Mouse (Mus musculus) ES-E14 (cell line): ENCODE data around the gene Stx8. TPM values are rescaled to one million over a fixed set of nuclear protein-coding genes. Genes with fewer than 3 reads are reported as not detected.

Source experiments
- DNase-seq: peaks from one replicate; pipeline ENCODE4 v3.0.0-alpha.2; 2013; ENCODE audit warnings: low read depth, low spot score
- H3K27ac ChIP-seq: 2 replicates; pipeline ENCODE4 v1.5.1; 2012; ENCODE audit warnings: low read depth, mild to moderate bottlenecking, low read length, moderate library complexity, mixed read lengths; ENCODE audit not compliant: poor library complexity, insufficient read depth, severe bottlenecking
- H3K36me3 ChIP-seq: 2 replicates; pipeline ENCODE4 v1.6.1; 2012; ENCODE audit warnings: mild to moderate bottlenecking, low read length, moderate library complexity, mixed read lengths; ENCODE audit not compliant: control insufficient read depth, poor library complexity, insufficient read depth, severe bottlenecking
- H3K4me1 ChIP-seq, 2 experiments: fragments of 150-350 bp in 1 of 2; sonication (generic) in 1 of 2; 2 replicates each; pipeline ENCODE4 v1.6.1; 2012; ENCODE audit warnings: low read length in 2 of 2, mild to moderate bottlenecking in 1 of 2, mixed read lengths in 1 of 2; ENCODE audit not compliant: control insufficient read depth in 2 of 2, insufficient read depth in 2 of 2, poor library complexity in 1 of 2
- H3K4me3 ChIP-seq, 2 experiments: fragments of 150-350 bp in 1 of 2; sonication (generic) in 1 of 2; 2 replicates each; pipeline ENCODE4 v1.5.1; 2012; ENCODE audit warnings: low read length in 2 of 2, low read depth in 1 of 2, mild to moderate bottlenecking in 1 of 2, mixed read lengths in 1 of 2; ENCODE audit not compliant: insufficient read depth in 1 of 2, poor library complexity in 1 of 2, severe bottlenecking in 1 of 2
- H3K9ac ChIP-seq: 2 replicates; pipeline ENCODE4 v1.6.1; 2012; ENCODE audit warnings: low read depth, mild to moderate bottlenecking, low read length, mixed read lengths; ENCODE audit not compliant: poor library complexity, insufficient read depth, severe bottlenecking
- H3K9me3 ChIP-seq: fragments of 150-350 bp; sonication (generic); 2 replicates; pipeline ENCODE4 v1.6.1; 2012; ENCODE audit warnings: low read depth, mild to moderate bottlenecking, low read length; ENCODE audit not compliant: control insufficient read depth, insufficient read depth
- CHD2 ChIP-seq: IDR thresholded peaks from 2 replicates; pipeline ENCODE4 v1.6.1; 2014; ENCODE audit warnings: mild to moderate bottlenecking, low read depth, low read length, inconsistent platforms
- HCFC1 ChIP-seq: IDR thresholded peaks from 2 replicates; pipeline ENCODE4 v1.6.1; 2012; ENCODE audit warnings: low read length, inconsistent platforms, borderline replicate concordance; ENCODE audit not compliant: insufficient read depth
- MAFK ChIP-seq: IDR thresholded peaks from 2 replicates; pipeline ENCODE4 v1.6.1; 2014; ENCODE audit warnings: mild to moderate bottlenecking, low read depth, low read length, inconsistent platforms; ENCODE audit not compliant: insufficient read depth
- ZC3H11A ChIP-seq: IDR thresholded peaks from 2 replicates; pipeline ENCODE4 v1.6.1; 2012; ENCODE audit warnings: low read depth, mild to moderate bottlenecking, inconsistent platforms, low read length, borderline replicate concordance
- ZNF384 ChIP-seq: IDR thresholded peaks from 2 replicates; pipeline ENCODE4 v1.6.1; 2012; ENCODE audit warnings: low read depth, low read length, inconsistent platforms
- in situ Hi-C, 2 experiments: fragments of 600-800 bp; cut with MboI; formaldehyde crosslinking; loops; one replicate each; pipeline ENCODE4 v1.15.1; 2025; ENCODE audit warnings: low sequenced_read_pairs in 2 of 2, inconsistent platforms in 1 of 2; ENCODE audit not compliant: unreplicated experiment in 2 of 2
- total RNA-seq: library from RNA; depleted of rRNA; stranded (reverse); fragments of 300-350 nt; gene quantifications from 2 replicates; pipeline ENCODE4 v1.2.3, GENCODE M21; 2012

Gene Stx8
- total RNA-seq, 1 experiment, result 19.4 TPM

- TF ChIP-seq CHD2 (no peak), ZC3H11A (no peak), ZNF384 (no peak), HCFC1 (no peak), MAFK (no peak)
- Histone ChIP-seq H3K9ac (no peak overlapping the region), H3K4me1 (no peaks in the 10 kb centered on the region), H3K27ac (no peak overlapping the region), H3K4me3 (no peak overlapping the region), H3K9me3 (no peaks in the 10 kb centered on the region), H3K36me3 (no peaks in the 10 kb centered on the region)
- in situ Hi-C loops, result no loop called here
- no peak for DNase-seq
Observed at GRCm38 (mm10) chr11:68185647-68186046, 219.7 kb downstream of the Stx8 start.

GRCm38 (mm10) chr11:68187242-68187641 lies 221.2 kb downstream of the Stx8 start:
- Histone ChIP-seq H3K9ac (no peak overlapping the region), H3K36me3 (no peaks in the 10 kb centered on the region), H3K4me1 (no peaks in the 10 kb centered on the region), H3K4me3 (no peak overlapping the region), H3K9me3 (no peaks in the 10 kb centered on the region), H3K27ac (no peak overlapping the region)
- no peak for DNase-seq
- no peak for TF ChIP-seq ZNF384
- no peak for TF ChIP-seq CHD2
- no peak for TF ChIP-seq HCFC1
- TF ChIP-seq ZC3H11A, result no peak
- TF ChIP-seq MAFK, result no peak
- in situ Hi-C loops, result no loop called here

- no peaks in the 10 kb centered on the region for H3K9me3 ChIP-seq
- no peak overlapping the region for H3K9ac ChIP-seq
- H3K4me1 ChIP-seq, result no peaks in the 10 kb centered on the region
- TF ChIP-seq MAFK (no peak), ZNF384 (no peak), HCFC1 (no peak), ZC3H11A (no peak), CHD2 (no peak)
- no peak for DNase-seq
- peak overlapping the region in 1 of 2 experiments; percentile 12; a peak in 1 of 4 replicates for H3K4me3 ChIP-seq
- in situ Hi-C loops, result no loop called here
- no peaks in the 10 kb centered on the region for H3K36me3 ChIP-seq
- H3K27ac ChIP-seq, result no peak overlapping the region
Observed at GRCm38 (mm10) chr11:68188695-68189201, 222.8 kb downstream of the Stx8 start.

- Histone ChIP-seq H3K4me3 (no peak overlapping the region), H3K9me3 (no peaks in the 10 kb centered on the region), H3K27ac (no peak overlapping the region), H3K9ac (no peak overlapping the region), H3K36me3 (no peaks in the 10 kb centered on the region), H3K4me1 (peaks cover 0 to 4% of the 10 kb centered on the region in 2 experiments; a peak in 1 of 4 replicates)
- DNase-seq, result no peak
- TF ChIP-seq CHD2 (no peak), ZNF384 (no peak), HCFC1 (no peak), MAFK (no peak), ZC3H11A (no peak)
- in situ Hi-C loops, result no loop called here
Observed at GRCm38 (mm10) chr11:68190849-68191248, 224.9 kb downstream of the Stx8 start.

- no peaks in the 10 kb centered on the region for H3K36me3 ChIP-seq
- no peak for DNase-seq
- TF ChIP-seq HCFC1 (no peak), ZC3H11A (no peak), ZNF384 (no peak), MAFK (no peak), CHD2 (no peak)
- H3K4me1 ChIP-seq, result peaks cover 0 to 7% of the 10 kb centered on the region in 2 experiments; a peak in 1 of 4 replicates
- H3K4me3 ChIP-seq, result no peak overlapping the region
- H3K9me3 ChIP-seq, result no peaks in the 10 kb centered on the region
- H3K9ac ChIP-seq, result no peak overlapping the region
- no peak overlapping the region for H3K27ac ChIP-seq
- in situ Hi-C loops, result no loop called here
Observed at GRCm38 (mm10) chr11:68195168-68195567, 229.2 kb downstream of the Stx8 start.
